Mouse (Mus musculus) ES-E14 (cell line): ENCODE measurements around the gene Vmn1r212.

ENCODE experiments used
- MAFK ChIP-seq: IDR thresholded peaks from 2 replicates; pipeline ENCODE4 v1.6.1; 2014; ENCODE audit warnings: mild to moderate bottlenecking, low read depth, low read length, inconsistent platforms; ENCODE audit not compliant: insufficient read depth
- ZC3H11A ChIP-seq: IDR thresholded peaks from 2 replicates; pipeline ENCODE4 v1.6.1; 2012; ENCODE audit warnings: low read depth, mild to moderate bottlenecking, inconsistent platforms, low read length, borderline replicate concordance
- ZNF384 ChIP-seq: IDR thresholded peaks from 2 replicates; pipeline ENCODE4 v1.6.1; 2012; ENCODE audit warnings: low read depth, low read length, inconsistent platforms

- TF ChIP-seq ZC3H11A = no peak
- TF ChIP-seq MAFK = no peak
- TF ChIP-seq ZNF384 = no peak
These were observed at the start of gene Vmn1r212 for GRCm38 (mm10) chr13:22884105-22884504.
